Mouse (Mus musculus) liver, embryonic 14.5 days (tissue): ENCODE data around the gene Rab3c. TPM values are rescaled to one million over a fixed set of nuclear protein-coding genes. Genes with fewer than 3 reads are reported as not detected.

Source experiments
- ATAC-seq: fragments of 200-750 bp; cut with Nextera tagmentation; 2 replicates; pipeline ENCODE4 v1.8.0; 2017; ENCODE audit warnings: moderate number of reproducible peaks, mild to moderate bottlenecking, moderate library complexity; ENCODE audit not compliant: insufficient read depth
- DNase-seq, 3 experiments: peaks; one replicate each; pipeline ENCODE4 v3.0.0-alpha.2; 2012 to 2013; ENCODE audit warnings: low read depth in 3 of 3, low spot score in 3 of 3
- H3K27ac ChIP-seq: fragments of 300-500 bp; sonication (generic); 2 replicates; pipeline ENCODE4 v1.5.1; 2014; ENCODE audit warnings: moderate library complexity, mild to moderate bottlenecking, control low read depth, inconsistent platforms
- H3K27me3 ChIP-seq: fragments of 300-500 bp; sonication (generic); 2 replicates; pipeline ENCODE4 v1.6.1; 2014; ENCODE audit warnings: mild to moderate bottlenecking, low read length, moderate library complexity; ENCODE audit not compliant: control insufficient read depth, insufficient read depth
- H3K36me3 ChIP-seq: fragments of 300-500 bp; sonication (generic); replicated peaks from 2 replicates; pipeline ENCODE4 v1.6.1; 2014; ENCODE audit warnings: low read depth; ENCODE audit not compliant: control insufficient read depth, insufficient read depth
- H3K4me1 ChIP-seq, 2 experiments: fragments of 200-500 bp in 1 of 2; fragments of 300-500 bp in 1 of 2; sonication (generic) in 1 of 2; replicated peaks; 2 replicates each; pipeline ENCODE4 v1.6.1; 2012 to 2014; ENCODE audit warnings: antibody characterized with exemption in 1 of 2, inconsistent platforms in 1 of 2, low read length in 1 of 2; ENCODE audit not compliant: control insufficient read depth in 2 of 2, insufficient read depth in 2 of 2
- H3K4me2 ChIP-seq: fragments of 300-500 bp; sonication (generic); 2 replicates; pipeline ENCODE4 v1.6.1; 2014; ENCODE audit warnings: low read depth, mild to moderate bottlenecking, control low read depth, moderate library complexity
- H3K4me3 ChIP-seq, 2 experiments: fragments of 200-500 bp in 1 of 2; fragments of 300-500 bp in 1 of 2; sonication (generic) in 1 of 2; 2 replicates each; pipeline ENCODE4 v1.5.1; 2012 to 2014; ENCODE audit warnings: low read depth in 2 of 2, low read length in 2 of 2, mild to moderate bottlenecking in 2 of 2, control low read depth in 1 of 2, inconsistent platforms in 1 of 2, moderate library complexity in 1 of 2; ENCODE audit not compliant: insufficient read depth in 1 of 2
- H3K9ac ChIP-seq: fragments of 300-500 bp; sonication (generic); replicated peaks from 2 replicates; pipeline ENCODE4 v1.6.1; 2014; ENCODE audit warnings: mild to moderate bottlenecking, control low read depth, moderate library complexity
- H3K9me3 ChIP-seq: fragments of 300-500 bp; sonication (generic); 2 replicates; pipeline ENCODE4 v1.6.1; 2016; ENCODE audit warnings: low read length, mixed read lengths; ENCODE audit not compliant: control insufficient read depth
- CTCF ChIP-seq: IDR thresholded peaks from 2 replicates; pipeline ENCODE4 v1.5.1; 2016; ENCODE audit warnings: antibody characterized with exemption, low read depth, control low read depth
- EP300 ChIP-seq: IDR thresholded peaks from 2 replicates; pipeline ENCODE4 v1.6.1; 2016; ENCODE audit warnings: antibody characterized with exemption, low read depth
- WGBS: fragments of 180-500 bp; shearing (Covaris S2); extraction: QIAGEN DNeasy Blood & Tissue Kit; methylation state at CpG from one replicate; pipeline ENCODE4 v1.1.7; 2014; ENCODE audit not compliant: insufficient replicate concordance; 5-methylcytosine and 5-hydroxymethylcytosine counted together
- polyA plus RNA-seq, 2 experiments: library from polyadenylated mRNA; depleted of rRNA in 1 of 2; stranded (reverse) in 1 of 2; unstranded in 1 of 2; fragments of >200 nt; fragmentation: Nextera tagmentation in 1 of 2; extraction: Ambion mirVana in 1 of 2; gene quantifications; 2 replicates each; pipeline versions ENCODE4 v1.2.1 to v1.2.3; 2012 to 2014

The Rab3c gene
- polyA plus RNA-seq, 2 experiments = under 0.01 TPM; not detected in 1

GRCm38 (mm10) chr13:110283781-110284180 lies 3.0 kb upstream of the Rab3c start:
- no peak for DNase-seq
- Histone ChIP-seq H3K4me1 (no peaks in the 10 kb centered on the region), H3K27ac (no peak overlapping the region), H3K9me3 (no peaks in the 10 kb centered on the region), H3K9ac (no peak overlapping the region), H3K4me2 (no peak overlapping the region), H3K4me3 (no peak overlapping the region), H3K27me3 (peaks cover 5% of the 10 kb centered on the region), H3K36me3 (no peaks in the 10 kb centered on the region)
- WGBS = 47% methylated on average over 4 of the region's 4 CpGs
- no peak for TF ChIP-seq EP300
- no peak for TF ChIP-seq CTCF
- ATAC-seq = no peak

DNA sequence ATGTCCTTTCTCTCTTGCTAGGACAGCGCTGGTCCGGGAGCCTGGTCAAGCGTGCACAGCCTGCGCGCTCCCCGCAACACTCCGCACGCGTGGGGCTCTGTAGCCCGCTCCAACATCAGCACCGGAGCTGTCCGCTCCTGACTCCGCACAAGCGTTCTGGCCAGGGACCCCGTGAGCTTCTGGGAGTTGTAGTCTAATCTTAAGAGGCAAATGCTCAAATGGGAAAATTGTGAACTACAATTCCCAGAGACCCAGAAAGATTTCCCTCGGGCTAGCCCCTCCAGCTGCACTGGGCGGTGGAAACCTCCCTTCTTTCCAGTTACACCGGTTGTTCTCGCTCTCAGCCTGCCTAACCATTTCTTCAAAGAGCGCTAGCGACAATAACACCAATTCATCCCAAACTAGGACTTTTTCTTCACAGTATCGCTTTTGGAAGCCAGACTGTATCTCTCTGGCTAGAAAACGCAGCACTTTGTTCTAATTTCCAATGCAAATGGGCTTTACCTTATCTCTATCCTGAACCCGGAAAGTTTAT lies 701 bp downstream of the Rab3c start:
- Histone ChIP-seq H3K4me1 (no peaks in the 10 kb centered on the region), H3K9me3 (no peaks in the 10 kb centered on the region), H3K9ac (no peak overlapping the region), H3K36me3 (no peaks in the 10 kb centered on the region), H3K27ac (no peak overlapping the region), H3K4me3 (peak overlapping the region; percentile 10 to 14; a peak in 3 of 4 replicates), H3K4me2 (peak overlapping the region; percentile 53), H3K27me3 (peaks cover 5% of the 10 kb centered on the region)
- DNase-seq (peak in 2 of 3 experiments; percentile 7 to 11), ATAC-seq (peak; percentile 41; the same call in 1 of the 2 replicates)
- no peak for TF ChIP-seq EP300
- TF ChIP-seq CTCF = no peak
- 1% methylated on average over 24 of the region's 24 CpGs for WGBS

DNA sequence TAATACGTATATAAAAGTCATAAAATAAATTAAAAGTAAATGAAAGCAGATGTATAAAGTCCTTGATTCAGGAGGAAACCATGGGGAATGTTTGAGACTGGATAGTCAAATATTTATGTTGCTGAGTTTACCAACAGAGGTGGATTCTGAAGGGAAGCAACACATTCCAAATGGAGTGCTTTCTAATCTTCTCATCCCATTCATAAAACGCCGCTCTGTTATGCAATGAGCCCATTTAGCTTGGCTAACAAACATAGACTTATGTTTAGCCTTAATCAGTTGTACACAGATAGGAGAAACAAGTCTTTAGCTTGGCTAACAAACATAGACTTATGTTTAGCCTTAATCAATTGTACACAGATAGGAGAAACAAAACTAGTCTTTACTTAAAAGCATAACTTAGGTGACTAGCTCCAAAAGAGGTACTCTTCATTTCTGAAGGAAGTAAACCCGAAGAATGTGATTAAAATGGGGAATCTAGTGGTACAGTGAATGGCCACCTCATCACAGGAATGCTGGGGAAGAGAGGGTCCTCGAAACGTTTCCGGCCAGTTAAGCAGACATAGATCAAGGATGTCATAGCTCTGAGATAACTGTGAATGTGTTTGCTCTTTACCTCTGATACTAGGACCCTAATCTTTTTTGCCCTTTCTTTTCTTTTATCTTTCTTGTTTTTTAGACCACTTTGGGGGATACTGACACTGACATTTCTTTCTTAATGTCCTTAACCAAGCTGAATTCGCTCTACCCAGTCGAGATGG lies 1.6 kb downstream of the Rab3c start:
- Histone ChIP-seq H3K4me2 (no peak overlapping the region), H3K9ac (no peak overlapping the region), H3K4me3 (no peak overlapping the region), H3K27ac (no peak overlapping the region), H3K9me3 (no peaks in the 10 kb centered on the region), H3K4me1 (no peaks in the 10 kb centered on the region), H3K27me3 (peaks cover 5% of the 10 kb centered on the region), H3K36me3 (no peaks in the 10 kb centered on the region)
- ATAC-seq (no peak), DNase-seq (no peak)
- 45% methylated on average over 9 of the region's 9 CpGs for WGBS
- no peak for TF ChIP-seq CTCF
- no peak for TF ChIP-seq EP300

GRCm38 (mm10) chr13:110277709-110278108 lies 3.1 kb downstream of the Rab3c start:
- DNase-seq = no peak
- H3K9me3 ChIP-seq = no peaks in the 10 kb centered on the region
- ATAC-seq = no peak
- no peak overlapping the region for H3K9ac ChIP-seq
- H3K36me3 ChIP-seq = no peaks in the 10 kb centered on the region
- H3K4me3 ChIP-seq = no peak overlapping the region
- H3K4me2 ChIP-seq = no peak overlapping the region
- peaks cover 5% of the 10 kb centered on the region for H3K27me3 ChIP-seq
- no peaks in the 10 kb centered on the region for H3K4me1 ChIP-seq
- TF ChIP-seq EP300 = no peak
- no peak for TF ChIP-seq CTCF
- no peak overlapping the region for H3K27ac ChIP-seq

DNA sequence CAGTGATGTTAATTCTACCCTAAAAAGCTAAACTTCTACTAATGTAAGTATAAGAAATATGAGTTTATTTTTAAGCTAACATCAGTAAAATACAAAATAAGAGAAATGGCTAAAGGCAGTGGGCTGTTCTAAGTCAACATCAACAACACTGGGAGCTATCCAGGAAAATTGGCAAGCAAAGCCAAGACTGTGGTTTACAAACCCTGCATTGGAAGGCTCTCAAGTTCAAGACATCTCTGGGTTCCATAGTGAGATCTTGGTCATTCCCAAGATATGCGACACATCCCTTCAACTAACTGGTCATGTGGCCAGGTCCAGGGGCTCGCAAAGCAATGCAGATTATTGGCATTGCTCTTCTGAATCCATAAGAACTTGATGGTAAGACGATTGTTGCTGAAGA lies 5.3 kb downstream of the Rab3c start:
- Histone ChIP-seq H3K9ac (no peak overlapping the region), H3K9me3 (no peaks in the 10 kb centered on the region), H3K4me2 (no peak overlapping the region), H3K27ac (no peak overlapping the region), H3K4me3 (no peak overlapping the region), H3K27me3 (peaks cover 5% of the 10 kb centered on the region), H3K36me3 (no peaks in the 10 kb centered on the region), H3K4me1 (no peaks in the 10 kb centered on the region)
- WGBS = 49% methylated on average over 3 of the region's 3 CpGs
- DNase-seq (no peak), ATAC-seq (no peak)
- no peak for TF ChIP-seq EP300
- no peak for TF ChIP-seq CTCF
